Mouse (Mus musculus) ES-E14 (cell line): Measurements from ENCODE around the gene Tmem156. TPM values are rescaled to one million over a fixed set of nuclear protein-coding genes. Genes with fewer than 3 reads are reported as not detected.

ENCODE experiments used
- DNase-seq: peaks from one replicate; pipeline ENCODE4 v3.0.0-alpha.2; 2013; ENCODE audit warnings: low read depth, low spot score
- H3K27ac ChIP-seq: 2 replicates; pipeline ENCODE4 v1.5.1; 2012; ENCODE audit warnings: low read depth, mild to moderate bottlenecking, low read length, moderate library complexity, mixed read lengths; ENCODE audit not compliant: poor library complexity, insufficient read depth, severe bottlenecking
- H3K36me3 ChIP-seq: 2 replicates; pipeline ENCODE4 v1.6.1; 2012; ENCODE audit warnings: mild to moderate bottlenecking, low read length, moderate library complexity, mixed read lengths; ENCODE audit not compliant: control insufficient read depth, poor library complexity, insufficient read depth, severe bottlenecking
- H3K4me1 ChIP-seq, 2 experiments: fragments of 150-350 bp in 1 of 2; sonication (generic) in 1 of 2; 2 replicates each; pipeline ENCODE4 v1.6.1; 2012; ENCODE audit warnings: low read length in 2 of 2, mild to moderate bottlenecking in 1 of 2, mixed read lengths in 1 of 2; ENCODE audit not compliant: control insufficient read depth in 2 of 2, insufficient read depth in 2 of 2, poor library complexity in 1 of 2
- H3K4me3 ChIP-seq, 2 experiments: fragments of 150-350 bp in 1 of 2; sonication (generic) in 1 of 2; 2 replicates each; pipeline ENCODE4 v1.5.1; 2012; ENCODE audit warnings: low read length in 2 of 2, low read depth in 1 of 2, mild to moderate bottlenecking in 1 of 2, mixed read lengths in 1 of 2; ENCODE audit not compliant: insufficient read depth in 1 of 2, poor library complexity in 1 of 2, severe bottlenecking in 1 of 2
- H3K9ac ChIP-seq: 2 replicates; pipeline ENCODE4 v1.6.1; 2012; ENCODE audit warnings: low read depth, mild to moderate bottlenecking, low read length, mixed read lengths; ENCODE audit not compliant: poor library complexity, insufficient read depth, severe bottlenecking
- H3K9me3 ChIP-seq: fragments of 150-350 bp; sonication (generic); 2 replicates; pipeline ENCODE4 v1.6.1; 2012; ENCODE audit warnings: low read depth, mild to moderate bottlenecking, low read length; ENCODE audit not compliant: control insufficient read depth, insufficient read depth
- CHD2 ChIP-seq: IDR thresholded peaks from 2 replicates; pipeline ENCODE4 v1.6.1; 2014; ENCODE audit warnings: mild to moderate bottlenecking, low read depth, low read length, inconsistent platforms
- HCFC1 ChIP-seq: IDR thresholded peaks from 2 replicates; pipeline ENCODE4 v1.6.1; 2012; ENCODE audit warnings: low read length, inconsistent platforms, borderline replicate concordance; ENCODE audit not compliant: insufficient read depth
- MAFK ChIP-seq: IDR thresholded peaks from 2 replicates; pipeline ENCODE4 v1.6.1; 2014; ENCODE audit warnings: mild to moderate bottlenecking, low read depth, low read length, inconsistent platforms; ENCODE audit not compliant: insufficient read depth
- ZC3H11A ChIP-seq: IDR thresholded peaks from 2 replicates; pipeline ENCODE4 v1.6.1; 2012; ENCODE audit warnings: low read depth, mild to moderate bottlenecking, inconsistent platforms, low read length, borderline replicate concordance
- ZNF384 ChIP-seq: IDR thresholded peaks from 2 replicates; pipeline ENCODE4 v1.6.1; 2012; ENCODE audit warnings: low read depth, low read length, inconsistent platforms
- in situ Hi-C, 2 experiments: fragments of 600-800 bp; cut with MboI; formaldehyde crosslinking; loops; one replicate each; pipeline ENCODE4 v1.15.1; 2025; ENCODE audit warnings: low sequenced_read_pairs in 2 of 2, inconsistent platforms in 1 of 2; ENCODE audit not compliant: unreplicated experiment in 2 of 2
- total RNA-seq: library from RNA; depleted of rRNA; stranded (reverse); fragments of 300-350 nt; gene quantifications from 2 replicates; pipeline ENCODE4 v1.2.3, GENCODE M21; 2012

Tmem156 gene
- total RNA-seq, 1 experiment = 0.40 TPM

GRCm38 (mm10) chr5:65073247-65073646, 18.7 kb downstream of the Tmem156 start:
- no peak for DNase-seq
- Histone ChIP-seq H3K27ac (no peak overlapping the region), H3K4me3 (no peak overlapping the region), H3K9ac (no peak overlapping the region), H3K36me3 (no peaks in the 10 kb centered on the region), H3K9me3 (no peaks in the 10 kb centered on the region), H3K4me1 (peaks cover 0 to 4% of the 10 kb centered on the region in 2 experiments; a peak in 1 of 4 replicates)
- in situ Hi-C loops = no loop called here
- TF ChIP-seq HCFC1 (no peak), MAFK (no peak), ZC3H11A (no peak), ZNF384 (no peak), CHD2 (no peak)

- no peak for TF ChIP-seq ZC3H11A
- TF ChIP-seq CHD2 = no peak
- TF ChIP-seq HCFC1 = no peak
- no peak for TF ChIP-seq ZNF384
- TF ChIP-seq MAFK = no peak
- DNase-seq = no peak
- peaks cover 0 to 2% of the 10 kb centered on the region in 2 experiments; a peak in 1 of 4 replicates for H3K4me1 ChIP-seq
- no peak overlapping the region for H3K27ac ChIP-seq
- H3K9ac ChIP-seq = no peak overlapping the region
- H3K9me3 ChIP-seq = no peaks in the 10 kb centered on the region
- no peak overlapping the region for H3K4me3 ChIP-seq
- in situ Hi-C loops = no loop called here
- no peaks in the 10 kb centered on the region for H3K36me3 ChIP-seq
Measured at GRCm38 (mm10) chr5:65071689-65072118, 20.2 kb downstream of the Tmem156 start.

GRCm38 (mm10) chr5:65069872-65070271, 22.1 kb downstream of the Tmem156 start:
- no peaks in the 10 kb centered on the region for H3K36me3 ChIP-seq
- peak overlapping the region; percentile 17 for H3K9ac ChIP-seq
- no peak for DNase-seq
- no peaks in the 10 kb centered on the region for H3K9me3 ChIP-seq
- no peak overlapping the region for H3K27ac ChIP-seq
- peak overlapping the region in 1 of 2 experiments; percentile 58; a peak in 2 of 4 replicates for H3K4me3 ChIP-seq
- in situ Hi-C loops = no loop called here
- H3K4me1 ChIP-seq = peaks cover 0 to 2% of the 10 kb centered on the region in 2 experiments; a peak in 1 of 4 replicates
- TF ChIP-seq MAFK = no peak
- no peak for TF ChIP-seq ZNF384
- no peak for TF ChIP-seq CHD2
- TF ChIP-seq ZC3H11A = no peak
- TF ChIP-seq HCFC1 = no peak

- in situ Hi-C loops = no loop called here
- H3K36me3 ChIP-seq = no peaks in the 10 kb centered on the region
- no peak overlapping the region for H3K9ac ChIP-seq
- no peak for DNase-seq
- TF ChIP-seq ZNF384 = no peak
- no peak for TF ChIP-seq CHD2
- TF ChIP-seq HCFC1 = no peak
- no peak for TF ChIP-seq MAFK
- TF ChIP-seq ZC3H11A = no peak
- H3K4me1 ChIP-seq = peaks cover 0 to 2% of the 10 kb centered on the region in 2 experiments; a peak in 2 of 4 replicates
- no peak overlapping the region for H3K27ac ChIP-seq
- no peak overlapping the region for H3K4me3 ChIP-seq
- H3K9me3 ChIP-seq = no peaks in the 10 kb centered on the region
Measured at GRCm38 (mm10) chr5:65068166-65068565, 23.8 kb downstream of the Tmem156 start.

GRCm38 (mm10) chr5:65063266-65063665, 28.7 kb downstream of the Tmem156 start:
- DNase-seq = no peak
- TF ChIP-seq ZNF384 = no peak
- TF ChIP-seq HCFC1 = no peak
- no peak for TF ChIP-seq CHD2
- no peak for TF ChIP-seq MAFK
- no peak; the same call in 1 of the 2 replicates for TF ChIP-seq ZC3H11A
- Histone ChIP-seq H3K4me3 (no peak overlapping the region), H3K4me1 (peaks cover 9% of the 10 kb centered on the region in 2 experiments), H3K9ac (no peak overlapping the region), H3K9me3 (no peaks in the 10 kb centered on the region), H3K36me3 (no peaks in the 10 kb centered on the region), H3K27ac (no peak overlapping the region)
- in situ Hi-C loops = no loop called here
